Mouse (Mus musculus): Measurements from ENCODE around the gene Nt5dc2.

GRCm38 (mm10) chr14:31134015-31135000, 3.5 kb downstream of the Nt5dc2 start:
- TF ChIP-seq POLR2A (IDR thresholded peaks at IDR 0.05; ENCODE audit: borderline replicate concordance, control insufficient read depth, low read depth, low read length) (no peak), CTCF (IDR thresholded peaks at IDR 0.05; ENCODE audit: control insufficient read depth, insufficient read depth, low read length) (no peak)
